Mouse (Mus musculus) limb, embryonic 11.5 days (tissue): ENCODE data around the gene Ppp1r37. TPM values are rescaled to one million over a fixed set of nuclear protein-coding genes. Genes with fewer than 3 reads are reported as not detected.
"Not testable (repeated sequence)": the region's sequence is repeated elsewhere in the genome, so short reads cannot be mapped to it uniquely, and the experiment has no call there.

Experiments used
- ATAC-seq: fragments of 200-750 bp; cut with Nextera tagmentation; 2 replicates; pipeline ENCODE4 v1.8.0; 2017; ENCODE audit warnings: low read depth; ENCODE audit not compliant: insufficient number of reproducible peaks, low FRiP score, low TSS enrichment
- DNase-seq: peaks from one replicate; pipeline ENCODE4 v3.0.0-alpha.2; 2015; ENCODE audit warnings: low spot score
- H3K27ac ChIP-seq: fragments of 300-500 bp; sonication (generic); replicated peaks from 2 replicates; pipeline ENCODE4 v1.5.1; 2014; ENCODE audit warnings: low read depth, mild to moderate bottlenecking, low read length
- H3K27me3 ChIP-seq: fragments of 300-500 bp; sonication (generic); 2 replicates; pipeline ENCODE4 v1.6.1; 2014; ENCODE audit warnings: mild to moderate bottlenecking, low read length, mixed read lengths; ENCODE audit not compliant: control insufficient read depth, insufficient read depth
- H3K36me3 ChIP-seq: fragments of 300-500 bp; sonication (generic); 2 replicates; pipeline ENCODE4 v1.6.1; 2014; ENCODE audit warnings: mild to moderate bottlenecking, low read length, moderate library complexity, mixed read lengths; ENCODE audit not compliant: control insufficient read depth, insufficient read depth
- H3K4me1 ChIP-seq: fragments of 300-500 bp; sonication (generic); 2 replicates; pipeline ENCODE4 v1.6.1; 2014; ENCODE audit warnings: low read length, mixed read lengths; ENCODE audit not compliant: control insufficient read depth, insufficient read depth
- H3K4me2 ChIP-seq: fragments of 300-500 bp; sonication (generic); 2 replicates; pipeline ENCODE4 v1.6.1; 2014; ENCODE audit warnings: low read depth, mild to moderate bottlenecking, moderate library complexity; ENCODE audit not compliant: severe bottlenecking
- H3K4me3 ChIP-seq: fragments of 300-500 bp; sonication (generic); 2 replicates; pipeline ENCODE4 v1.5.1; 2014; ENCODE audit warnings: low read depth, low read length
- H3K9ac ChIP-seq: fragments of 300-500 bp; sonication (generic); 2 replicates; pipeline ENCODE4 v1.6.1; 2014; ENCODE audit warnings: mild to moderate bottlenecking, low read length
- H3K9me3 ChIP-seq: fragments of 300-500 bp; sonication (generic); 2 replicates; pipeline ENCODE4 v1.6.1; 2016; ENCODE audit warnings: low read length; ENCODE audit not compliant: control insufficient read depth
- WGBS: fragments of 180-500 bp; shearing (Covaris S2); extraction: QIAGEN DNeasy Blood & Tissue Kit; methylation state at CpG from one replicate; pipeline ENCODE4 v1.1.7; 2014; 5-methylcytosine and 5-hydroxymethylcytosine counted together
- polyA plus RNA-seq: library from polyadenylated mRNA; unstranded; fragments of >200 nt; fragmentation: Nextera tagmentation; extraction: Ambion mirVana; gene quantifications from 2 replicates; pipeline ENCODE4 v1.2.1, GENCODE M21; 2014

The Ppp1r37 gene
- polyA plus RNA-seq: 3.9 and 5.5 TPM in 2 replicates

DNA sequence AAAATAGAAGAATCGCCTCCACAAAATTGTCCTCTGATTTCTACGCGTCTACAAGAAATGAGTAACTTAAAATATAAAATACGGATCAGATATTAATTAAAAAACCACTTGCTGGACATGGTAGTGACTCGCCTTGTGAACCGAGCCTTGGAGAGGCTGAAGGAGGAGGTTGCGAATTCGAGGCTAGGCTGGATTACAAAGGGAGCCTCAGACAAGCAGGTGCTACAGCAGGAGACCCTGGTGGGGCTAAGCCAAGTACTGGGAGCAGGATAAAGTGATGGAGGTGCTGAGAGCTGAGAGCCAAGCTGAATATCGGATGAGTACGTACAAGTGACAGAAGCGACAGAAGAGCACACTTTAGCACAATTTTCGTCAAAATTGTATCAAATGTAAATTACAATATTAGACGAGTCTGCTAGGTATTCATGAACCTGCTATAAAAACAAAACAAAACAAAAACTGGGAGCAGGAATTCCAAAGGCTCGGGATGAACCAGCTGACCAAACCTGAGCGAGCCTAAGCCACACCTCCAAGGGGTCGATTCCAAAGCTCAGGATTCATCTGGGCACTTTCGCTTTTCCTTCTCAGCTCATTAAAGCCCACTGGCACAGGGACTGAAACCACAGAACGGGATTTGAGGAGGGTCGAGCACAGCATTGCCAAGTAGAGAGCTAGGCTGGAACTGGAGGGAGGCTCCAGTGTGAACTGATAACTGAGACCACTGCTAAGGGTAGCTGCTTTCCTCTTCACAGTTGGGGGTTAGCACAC is at the start of gene Ppp1r37:
TSS of gene Ppp1r37 (minus strand) at position 434 of the 768 bp plus-strand sequence.
- H3K27ac ChIP-seq: peak within 1 kb of the TSS; percentile 84
- no peaks in the 10 kb centered on the region for H3K27me3 ChIP-seq
- H3K4me1 ChIP-seq: peaks cover 17% of the 10 kb centered on the region
- ATAC-seq: peak; percentile 31; the same call in 1 of the 2 replicates
- no peaks in the 10 kb centered on the region for H3K9me3 ChIP-seq
- WGBS: 3% methylated on average over 19 of the region's 19 CpGs
- H3K36me3 ChIP-seq: peaks cover 21% of the 10 kb centered on the region
- DNase-seq: no peak
- H3K4me3 ChIP-seq: peak within 1 kb of the TSS; percentile 98
- H3K9ac ChIP-seq: peak within 1 kb of the TSS; percentile 95
- H3K4me2 ChIP-seq: peak within 1 kb of the TSS; percentile 99

DNA sequence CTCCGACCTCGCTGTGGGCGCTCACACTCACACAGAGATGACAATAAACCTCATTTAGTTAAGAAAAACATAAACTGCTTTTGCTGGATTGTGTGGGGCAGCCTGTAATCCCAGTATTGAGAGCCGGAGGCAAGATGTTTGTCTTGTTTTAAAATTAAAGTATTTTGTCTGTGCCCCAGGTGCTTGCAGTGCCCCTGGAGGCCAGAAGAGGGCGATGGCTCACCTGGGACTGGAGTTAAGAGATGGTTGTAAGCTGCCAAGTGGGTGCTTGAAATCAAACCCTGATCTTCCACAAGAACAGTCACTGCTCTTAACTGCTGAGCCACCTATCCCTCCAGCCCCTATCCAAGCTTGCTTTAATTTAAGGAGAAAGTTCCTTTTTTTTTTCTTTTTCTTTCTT is 48.1 kb upstream of the Ppp1r37 start:
- DNase-seq (no peak), ATAC-seq (no peak)
- Histone ChIP-seq H3K36me3 (no peaks in the 10 kb centered on the region; the same call in 1 of the 2 replicates), H3K9ac (no peak overlapping the region), H3K4me2 (no peak overlapping the region), H3K27ac (no peak overlapping the region), H3K9me3 (no peaks in the 10 kb centered on the region), H3K27me3 (no peaks in the 10 kb centered on the region), H3K4me1 (no peaks in the 10 kb centered on the region), H3K4me3 (no peak overlapping the region)
- WGBS: 78% methylated on average over 5 of the region's 5 CpGs

GRCm38 (mm10) chr7:19609641-19610332 is 46.9 kb upstream of the Ppp1r37 start:
- Histone ChIP-seq H3K4me2 (no peak overlapping the region), H3K4me3 (no peak overlapping the region), H3K4me1 (no peaks in the 10 kb centered on the region), H3K9ac (no peak overlapping the region), H3K36me3 (no peaks in the 10 kb centered on the region; the same call in 1 of the 2 replicates), H3K27ac (no peak overlapping the region), H3K9me3 (no peaks in the 10 kb centered on the region), H3K27me3 (no peaks in the 10 kb centered on the region)
- no peak for DNase-seq
- WGBS: 94% methylated on average over 12 of the region's 12 CpGs
- no peak for ATAC-seq

DNA sequence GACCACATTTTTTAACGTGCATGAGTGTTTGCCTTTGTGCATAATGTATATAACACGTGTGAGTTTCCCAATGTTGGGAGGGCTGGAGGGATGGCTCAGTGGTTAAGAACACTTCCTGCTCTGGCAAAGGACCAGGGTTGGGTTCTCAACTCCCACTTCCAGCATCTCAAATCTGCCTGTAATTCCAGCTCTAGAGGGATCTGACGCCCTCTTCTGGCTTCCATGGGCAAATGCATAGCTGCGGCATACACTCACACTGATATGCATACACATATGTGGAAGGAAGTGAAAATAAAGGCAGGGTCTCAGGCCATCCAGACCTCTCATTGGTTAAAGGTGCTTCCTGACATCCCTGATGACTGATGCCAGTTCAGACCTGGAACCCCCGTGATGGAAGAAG is 44.4 kb upstream of the Ppp1r37 start:
- H3K4me3 ChIP-seq: no peak overlapping the region
- 84% methylated on average over 5 of the region's 5 CpGs for WGBS
- no peak overlapping the region for H3K9ac ChIP-seq
- no peak overlapping the region for H3K27ac ChIP-seq
- no peak for ATAC-seq
- no peaks in the 10 kb centered on the region for H3K9me3 ChIP-seq
- DNase-seq: no peak
- H3K36me3 ChIP-seq: no peaks in the 10 kb centered on the region; the same call in 1 of the 2 replicates
- H3K4me1 ChIP-seq: peaks cover 11% of the 10 kb centered on the region
- H3K27me3 ChIP-seq: no peaks in the 10 kb centered on the region
- H3K4me2 ChIP-seq: no peak overlapping the region

GRCm38 (mm10) chr7:19604606-19605214 is 41.8 kb upstream of the Ppp1r37 start:
- Histone ChIP-seq H3K4me3 (peak overlapping the region; percentile 94), H3K4me2 (peak overlapping the region; percentile 84), H3K4me1 (peaks cover 11% of the 10 kb centered on the region)
- H3K9ac ChIP-seq, H3K27ac ChIP-seq, DNase-seq, H3K36me3 ChIP-seq, H3K9me3 ChIP-seq, H3K27me3 ChIP-seq: not testable (repeated sequence)
- peak; percentile 18 for ATAC-seq
- WGBS: 59% methylated on average over 10 of the region's 10 CpGs

DNA sequence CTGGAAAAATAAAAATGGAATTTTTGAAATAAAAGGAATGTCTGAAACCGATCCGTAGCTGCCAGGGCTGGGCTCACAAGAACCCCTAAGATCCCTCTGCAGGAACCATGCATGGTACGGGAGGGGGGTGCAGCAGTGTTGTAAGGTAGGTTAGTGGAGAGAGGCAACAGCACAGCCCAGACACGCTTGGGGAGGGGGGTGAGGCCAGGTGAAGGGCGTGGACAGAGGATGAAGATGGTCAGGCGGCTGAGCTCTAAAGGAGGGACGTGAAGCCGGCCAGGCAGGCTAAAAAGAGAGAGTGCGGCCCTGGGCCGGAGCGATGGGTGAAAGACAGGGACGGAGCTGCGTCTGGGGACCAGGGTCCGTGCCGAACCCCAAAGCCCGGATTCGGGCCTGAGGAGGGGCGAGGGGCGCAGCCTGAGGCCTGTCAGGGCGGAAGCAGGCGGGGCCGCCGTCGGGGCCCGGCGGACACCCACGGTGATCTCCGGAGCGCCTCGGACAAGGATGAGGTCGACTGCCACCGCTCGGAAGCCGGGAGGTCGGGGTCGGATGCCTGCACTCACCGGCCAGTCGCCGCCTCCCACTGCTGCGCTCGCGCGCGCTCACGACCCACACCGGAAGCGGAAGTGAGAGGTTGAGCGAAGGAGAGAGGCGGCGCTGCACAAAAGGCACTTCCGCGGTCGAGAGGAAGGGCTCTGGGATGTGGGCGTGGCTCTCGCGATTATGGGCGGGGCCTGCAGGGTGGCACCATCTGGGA is 41.2 kb upstream of the Ppp1r37 start, which contains the start of gene Clasrp:
TSS of gene Clasrp (minus strand) at position 638 of the 757 bp plus-strand sequence.
- H3K4me1 ChIP-seq: peaks cover 11% of the 10 kb centered on the region
- DNase-seq: peak; percentile 98
- H3K4me3 ChIP-seq: peak within 1 kb of the TSS; percentile 94
- H3K36me3 ChIP-seq: peaks cover 10% of the 10 kb centered on the region; the same call in 1 of the 2 replicates
- peak; percentile 88 for ATAC-seq
- H3K9me3 ChIP-seq: no peaks in the 10 kb centered on the region
- 1% methylated on average over 57 of the region's 57 CpGs for WGBS
- H3K27me3 ChIP-seq: no peaks in the 10 kb centered on the region
- H3K9ac ChIP-seq: peak within 1 kb of the TSS; percentile 92
- H3K4me2 ChIP-seq: peak within 1 kb of the TSS; percentile 84
- peak within 1 kb of the TSS; percentile 64; the same call in 1 of the 2 replicates for H3K27ac ChIP-seq

- no peak overlapping the region for H3K9ac ChIP-seq
- H3K27me3 ChIP-seq: no peaks in the 10 kb centered on the region
- 85% methylated on average over 12 of the region's 12 CpGs for WGBS
- peaks cover 18% of the 10 kb centered on the region; the same call in 1 of the 2 replicates for H3K36me3 ChIP-seq
- no peak for DNase-seq
- H3K4me1 ChIP-seq: peaks cover 11% of the 10 kb centered on the region
- no peak for ATAC-seq
- peak overlapping the region; percentile 94; the same call in 1 of the 2 replicates for H3K4me3 ChIP-seq
- no peaks in the 10 kb centered on the region for H3K9me3 ChIP-seq
- H3K4me2 ChIP-seq: peak overlapping the region; percentile 84
- H3K27ac ChIP-seq: no peak overlapping the region
These were observed 40.2 kb upstream of the Ppp1r37 start for GRCm38 (mm10) chr7:19603055-19603454.
